Mouse (Mus musculus): Measurements from ENCODE around the gene Gm20388. TPM values are rescaled to one million over a fixed set of nuclear protein-coding genes. Genes with fewer than 3 reads are reported as not detected.
"Not testable (repeated sequence)": the region's sequence is repeated elsewhere in the genome, so short reads cannot be mapped to it uniquely, and the experiment has no call there.

Gene Gm20388
- polyA plus RNA-seq, 1 experiment from 2014 or later, result not detected

GRCm38 (mm10) chr8:123446799-123447198, 3536.2 kb downstream of the Gm20388 start:
- Histone ChIP-seq H3K9ac (ENCODE audit: low read length) (no peak overlapping the region), H3K9me3 (ENCODE audit: control insufficient read depth, low read length) (no peaks in the 10 kb centered on the region), H3K4me3 (ENCODE audit: control insufficient read depth in 1 of 2, insufficient read depth in 1 of 2, low read depth in 1 of 2, low read length in 2 of 2) (no peak overlapping the region), H3K27me3 (ENCODE audit: control insufficient read depth, insufficient read depth, low read length) (no peaks in the 10 kb centered on the region), H3K36me3 (ENCODE audit: control insufficient read depth, insufficient read depth, low read length) (peaks cover 21% of the 10 kb centered on the region), H3K4me2 (ENCODE audit: low read length) (no peak overlapping the region), H3K27ac (replicated peaks in 1 of 2; ENCODE audit: control insufficient read depth in 1 of 2, insufficient read depth in 1 of 2, low read depth in 2 of 2, low read length in 2 of 2) (peak overlapping the region; percentile 49 to 76), H3K4me1 (ENCODE audit: control insufficient read depth in 2 of 2, insufficient read depth in 2 of 2, low read length in 2 of 2) (peaks cover 18 to 21% of the 10 kb centered on the region in 2 experiments)
- WGBS, result 37% methylated on average over 6 of the region's 6 CpGs
- ATAC-seq (ENCODE audit: insufficient number of reproducible peaks, insufficient read depth, low FRiP score, low read depth), result 0 out of 2 replicates have a peak, but pooled peaks have one; percentile 23

- H3K9ac ChIP-seq (ENCODE audit: low read length), result no peak overlapping the region
- H3K4me3 ChIP-seq (ENCODE audit: control insufficient read depth in 1 of 2, insufficient read depth in 1 of 2, low read depth in 1 of 2, low read length in 2 of 2), result no peak overlapping the region
- H3K27me3 ChIP-seq (ENCODE audit: control insufficient read depth, insufficient read depth, low read length), result no peaks in the 10 kb centered on the region
- H3K36me3 ChIP-seq (ENCODE audit: control insufficient read depth, insufficient read depth, low read length), result peaks cover 57% of the 10 kb centered on the region
- WGBS, result 86% methylated on average over 5 of the region's 5 CpGs
- no peak for ATAC-seq (ENCODE audit: insufficient number of reproducible peaks, insufficient read depth, low FRiP score, low read depth)
- H3K9me3 ChIP-seq (ENCODE audit: control insufficient read depth, low read length), result no peaks in the 10 kb centered on the region
- no peak overlapping the region for H3K27ac ChIP-seq (replicated peaks in 1 of 2; ENCODE audit: control insufficient read depth in 1 of 2, insufficient read depth in 1 of 2, low read depth in 2 of 2, low read length in 2 of 2)
- H3K4me2 ChIP-seq (ENCODE audit: low read length), result no peak overlapping the region
- H3K4me1 ChIP-seq (ENCODE audit: control insufficient read depth in 2 of 2, insufficient read depth in 2 of 2, low read length in 2 of 2), result peaks cover 12 to 17% of the 10 kb centered on the region in 2 experiments
These were observed 3540.1 kb downstream of the Gm20388 start for GRCm38 (mm10) chr8:123450783-123451182.

GRCm38 (mm10) chr8:123451747-123452146, 3541.1 kb downstream of the Gm20388 start:
- not testable (repeated sequence) for H3K27ac ChIP-seq (replicated peaks in 1 of 2; ENCODE audit: control insufficient read depth in 1 of 2, insufficient read depth in 1 of 2, low read depth in 2 of 2, low read length in 2 of 2); H3K4me3 ChIP-seq (ENCODE audit: control insufficient read depth in 1 of 2, insufficient read depth in 1 of 2, low read depth in 1 of 2, low read length in 2 of 2); H3K4me2 ChIP-seq (ENCODE audit: low read length); H3K9ac ChIP-seq (ENCODE audit: low read length); H3K9me3 ChIP-seq (ENCODE audit: control insufficient read depth, low read length); ATAC-seq (ENCODE audit: insufficient number of reproducible peaks, insufficient read depth, low FRiP score, low read depth); H3K4me1 ChIP-seq (ENCODE audit: control insufficient read depth in 2 of 2, insufficient read depth in 2 of 2, low read length in 2 of 2); H3K27me3 ChIP-seq (ENCODE audit: control insufficient read depth, insufficient read depth, low read length)
- H3K36me3 ChIP-seq (ENCODE audit: control insufficient read depth, insufficient read depth, low read length), result peaks cover 67% of the 10 kb centered on the region
- 94% methylated on average over 12 of the region's 12 CpGs for WGBS

GRCm38 (mm10) chr8:123452149-123452548, 3541.5 kb downstream of the Gm20388 start:
- no peak overlapping the region for H3K9ac ChIP-seq (ENCODE audit: low read length)
- no peak overlapping the region for H3K4me3 ChIP-seq (ENCODE audit: control insufficient read depth in 1 of 2, insufficient read depth in 1 of 2, low read depth in 1 of 2, low read length in 2 of 2)
- H3K36me3 ChIP-seq (ENCODE audit: control insufficient read depth, insufficient read depth, low read length), result peaks cover 68% of the 10 kb centered on the region
- H3K4me2 ChIP-seq (ENCODE audit: low read length), result no peak overlapping the region
- WGBS, result 64% methylated on average over 4 of the region's 4 CpGs
- peaks cover 4 to 5% of the 10 kb centered on the region in 2 experiments; a peak in 3 of 4 replicates for H3K4me1 ChIP-seq (ENCODE audit: control insufficient read depth in 2 of 2, insufficient read depth in 2 of 2, low read length in 2 of 2)
- H3K27me3 ChIP-seq (ENCODE audit: control insufficient read depth, insufficient read depth, low read length), result no peaks in the 10 kb centered on the region
- H3K9me3 ChIP-seq (ENCODE audit: control insufficient read depth, low read length), result no peaks in the 10 kb centered on the region
- ATAC-seq (ENCODE audit: insufficient number of reproducible peaks, insufficient read depth, low FRiP score, low read depth), result no peak
- H3K27ac ChIP-seq (replicated peaks in 1 of 2; ENCODE audit: control insufficient read depth in 1 of 2, insufficient read depth in 1 of 2, low read depth in 2 of 2, low read length in 2 of 2), result no peak overlapping the region

GRCm38 (mm10) chr8:123453291-123453690, 3542.7 kb downstream of the Gm20388 start:
- 72% methylated on average over 7 of the region's 7 CpGs for WGBS
- H3K36me3 ChIP-seq (ENCODE audit: control insufficient read depth, insufficient read depth, low read length), result peaks cover 78% of the 10 kb centered on the region
- no peaks in the 10 kb centered on the region for H3K9me3 ChIP-seq (ENCODE audit: control insufficient read depth, low read length)
- no peak overlapping the region for H3K27ac ChIP-seq (replicated peaks in 1 of 2; ENCODE audit: control insufficient read depth in 1 of 2, insufficient read depth in 1 of 2, low read depth in 2 of 2, low read length in 2 of 2)
- no peak overlapping the region for H3K4me2 ChIP-seq (ENCODE audit: low read length)
- no peak for ATAC-seq (ENCODE audit: insufficient number of reproducible peaks, insufficient read depth, low FRiP score, low read depth)
- H3K4me1 ChIP-seq (ENCODE audit: control insufficient read depth in 2 of 2, insufficient read depth in 2 of 2, low read length in 2 of 2), result no peaks in the 10 kb centered on the region
- H3K9ac ChIP-seq (ENCODE audit: low read length), result no peak overlapping the region
- no peak overlapping the region for H3K4me3 ChIP-seq (ENCODE audit: control insufficient read depth in 1 of 2, insufficient read depth in 1 of 2, low read depth in 1 of 2, low read length in 2 of 2)
- H3K27me3 ChIP-seq (ENCODE audit: control insufficient read depth, insufficient read depth, low read length), result no peaks in the 10 kb centered on the region

GRCm38 (mm10) chr8:123453951-123454350, 3543.3 kb downstream of the Gm20388 start:
- Histone ChIP-seq H3K4me2 (ENCODE audit: low read length) (no peak overlapping the region), H3K27ac (replicated peaks in 1 of 2; ENCODE audit: control insufficient read depth in 1 of 2, insufficient read depth in 1 of 2, low read depth in 2 of 2, low read length in 2 of 2) (no peak overlapping the region), H3K9ac (ENCODE audit: low read length) (no peak overlapping the region), H3K36me3 (ENCODE audit: control insufficient read depth, insufficient read depth, low read length) (peaks cover 84% of the 10 kb centered on the region), H3K4me1 (ENCODE audit: control insufficient read depth in 2 of 2, insufficient read depth in 2 of 2, low read length in 2 of 2) (no peaks in the 10 kb centered on the region), H3K27me3 (ENCODE audit: control insufficient read depth, insufficient read depth, low read length) (no peaks in the 10 kb centered on the region), H3K4me3 (ENCODE audit: control insufficient read depth in 1 of 2, insufficient read depth in 1 of 2, low read depth in 1 of 2, low read length in 2 of 2) (no peak overlapping the region), H3K9me3 (ENCODE audit: control insufficient read depth, low read length) (no peaks in the 10 kb centered on the region)
- 82% methylated on average over 5 of the region's 5 CpGs for WGBS
- ATAC-seq (ENCODE audit: insufficient number of reproducible peaks, insufficient read depth, low FRiP score, low read depth), result no peak

- Histone ChIP-seq H3K9ac (ENCODE audit: low read length) (no peak overlapping the region), H3K4me2 (ENCODE audit: low read length) (no peak overlapping the region), H3K27me3 (ENCODE audit: control insufficient read depth, insufficient read depth, low read length) (no peaks in the 10 kb centered on the region), H3K27ac (replicated peaks in 1 of 2; ENCODE audit: control insufficient read depth in 1 of 2, insufficient read depth in 1 of 2, low read depth in 2 of 2, low read length in 2 of 2) (no peak overlapping the region), H3K4me3 (ENCODE audit: control insufficient read depth in 1 of 2, insufficient read depth in 1 of 2, low read depth in 1 of 2, low read length in 2 of 2) (no peak overlapping the region), H3K9me3 (ENCODE audit: control insufficient read depth, low read length) (no peaks in the 10 kb centered on the region), H3K36me3 (ENCODE audit: control insufficient read depth, insufficient read depth, low read length) (peaks cover 86% of the 10 kb centered on the region), H3K4me1 (ENCODE audit: control insufficient read depth in 2 of 2, insufficient read depth in 2 of 2, low read length in 2 of 2) (no peaks in the 10 kb centered on the region)
- ATAC-seq (ENCODE audit: insufficient number of reproducible peaks, insufficient read depth, low FRiP score, low read depth), result no peak
- 89% methylated on average over 6 of the region's 6 CpGs for WGBS
These were observed 3543.9 kb downstream of the Gm20388 start for GRCm38 (mm10) chr8:123454559-123454958.

- H3K9me3 ChIP-seq (ENCODE audit: control insufficient read depth, low read length), result no peaks in the 10 kb centered on the region
- no peak for ATAC-seq (ENCODE audit: insufficient number of reproducible peaks, insufficient read depth, low FRiP score, low read depth)
- no peaks in the 10 kb centered on the region for H3K4me1 ChIP-seq (ENCODE audit: control insufficient read depth in 2 of 2, insufficient read depth in 2 of 2, low read length in 2 of 2)
- no peak overlapping the region for H3K9ac ChIP-seq (ENCODE audit: low read length)
- 85% methylated on average over 4 of the region's 4 CpGs for WGBS
- H3K4me3 ChIP-seq (ENCODE audit: control insufficient read depth in 1 of 2, insufficient read depth in 1 of 2, low read depth in 1 of 2, low read length in 2 of 2), result no peak overlapping the region
- H3K27me3 ChIP-seq (ENCODE audit: control insufficient read depth, insufficient read depth, low read length), result no peaks in the 10 kb centered on the region
- H3K4me2 ChIP-seq (ENCODE audit: low read length), result no peak overlapping the region
- peaks cover 48% of the 10 kb centered on the region for H3K36me3 ChIP-seq (ENCODE audit: control insufficient read depth, insufficient read depth, low read length)
- H3K27ac ChIP-seq (replicated peaks in 1 of 2; ENCODE audit: control insufficient read depth in 1 of 2, insufficient read depth in 1 of 2, low read depth in 2 of 2, low read length in 2 of 2), result no peak overlapping the region
These were observed 3553.0 kb downstream of the Gm20388 start for GRCm38 (mm10) chr8:123463651-123464050.

Data from heart, embryonic 14.5 days (tissue).